Mouse (Mus musculus) CH12.LX (cell line): ENCODE data around the gene Pip5kl1. TPM values are rescaled to one million over a fixed set of nuclear protein-coding genes. Genes with fewer than 3 reads are reported as not detected.

Experiments used
- DNase-seq: peaks from one replicate; pipeline ENCODE4 v3.0.0-alpha.2; 2013; ENCODE audit errors: extremely low read depth
- H3K27ac ChIP-seq: 2 replicates; pipeline ENCODE4 v1.5.1; 2012; ENCODE audit warnings: low read depth, mild to moderate bottlenecking, control low read depth, moderate library complexity; ENCODE audit not compliant: insufficient read depth
- H3K27me3 ChIP-seq: replicated peaks from 2 replicates; pipeline ENCODE3; 2012; ENCODE audit warnings: inconsistent platforms
- H3K36me3 ChIP-seq, 2 experiments: replicated peaks in 1 of 2; 2 replicates each; pipeline versions ENCODE3 to v1.6.1; 2012; ENCODE audit warnings: inconsistent platforms in 1 of 2, low read length in 1 of 2, mild to moderate bottlenecking in 1 of 2, mixed read lengths in 1 of 2, moderate library complexity in 1 of 2; ENCODE audit not compliant: control insufficient read depth in 1 of 2, insufficient read depth in 1 of 2
- H3K4me1 ChIP-seq, 2 experiments: 2 replicates each; pipeline ENCODE4 v1.6.1; 2012; ENCODE audit warnings: inconsistent platforms in 1 of 2, moderate library complexity in 1 of 2; ENCODE audit not compliant: insufficient read depth in 2 of 2, control insufficient read depth in 1 of 2
- H3K4me2 ChIP-seq: 2 replicates; pipeline ENCODE4 v1.6.1; 2012; ENCODE audit warnings: low read depth, mild to moderate bottlenecking, control low read depth; ENCODE audit not compliant: poor library complexity, insufficient read depth, severe bottlenecking
- H3K4me3 ChIP-seq, 3 experiments: fragments of 150-350 bp in 1 of 3; sonication (generic) in 1 of 3; replicated peaks in 1 of 3; 2 replicates each; pipeline versions ENCODE3 to v1.5.1; 2011 to 2012; ENCODE audit warnings: low read depth in 2 of 3, low read length in 2 of 3, mild to moderate bottlenecking in 2 of 3, moderate library complexity in 2 of 3, control low read depth in 1 of 3, improper control_type of control experiment in 1 of 3, inconsistent platforms in 1 of 3, mixed read lengths in 1 of 3; ENCODE audit not compliant: poor library complexity in 1 of 3
- H3K79me2 ChIP-seq: replicated peaks from 2 replicates; pipeline ENCODE4 v1.6.1; 2012; ENCODE audit warnings: mild to moderate bottlenecking, moderate library complexity; ENCODE audit not compliant: control insufficient read depth, poor library complexity, insufficient read depth, severe bottlenecking; ENCODE audit errors: extremely low read depth
- H3K9ac ChIP-seq: 2 replicates; pipeline ENCODE4 v1.6.1; 2012; ENCODE audit warnings: low read depth, mild to moderate bottlenecking, control low read depth, moderate library complexity; ENCODE audit not compliant: insufficient read depth
- H3K9me3 ChIP-seq: replicated peaks from 2 replicates; pipeline ENCODE3; 2012; ENCODE audit warnings: low read length, inconsistent platforms, mixed read lengths
- BHLHE40 ChIP-seq: IDR thresholded peaks from 2 replicates; pipeline ENCODE4 v1.6.1; 2011; ENCODE audit warnings: mild to moderate bottlenecking, low read depth, low read length, improper control_type of control experiment
- CHD1 ChIP-seq: IDR thresholded peaks from 2 replicates; pipeline ENCODE4 v1.6.1; 2012; ENCODE audit warnings: low read depth, low read length, improper control_type of control experiment, inconsistent platforms
- CHD2 ChIP-seq: IDR thresholded peaks from 2 replicates; pipeline ENCODE4 v1.6.1; 2011; ENCODE audit warnings: low read length, improper control_type of control experiment
- CTCF ChIP-seq, 2 experiments: IDR thresholded peaks in 1 of 2; conservative IDR thresholded peaks in 1 of 2; 2 replicates each; pipeline ENCODE4 v1.5.1; 2011 to 2012; ENCODE audit warnings: low read depth in 2 of 2, low read length in 2 of 2, improper control_type of control experiment in 1 of 2, inconsistent platforms in 1 of 2, mild to moderate bottlenecking in 1 of 2, moderate library complexity in 1 of 2
- E2F4 ChIP-seq: IDR thresholded peaks from 2 replicates; pipeline ENCODE4 v1.6.1; 2011; ENCODE audit warnings: low read depth, low read length, improper control_type of control experiment; ENCODE audit not compliant: insufficient replicate concordance
- ELF1 ChIP-seq: IDR thresholded peaks from 2 replicates; pipeline ENCODE4 v1.6.1; 2014; ENCODE audit warnings: low read depth, mild to moderate bottlenecking, inconsistent platforms, low read length, improper control_type of control experiment
- EP300 ChIP-seq: IDR thresholded peaks from 2 replicates; pipeline ENCODE4 v1.6.1; 2011; ENCODE audit warnings: low read length, improper control_type of control experiment
- IRF4 ChIP-seq: IDR thresholded peaks from 2 replicates; pipeline ENCODE4 v1.6.1; 2014; ENCODE audit warnings: low read depth, mild to moderate bottlenecking, inconsistent platforms, low read length, improper control_type of control experiment
- MAX ChIP-seq: IDR thresholded peaks from 2 replicates; pipeline ENCODE4 v1.6.1; 2011; ENCODE audit warnings: low read length, improper control_type of control experiment
- MAZ ChIP-seq: IDR thresholded peaks from 2 replicates; pipeline ENCODE4 v1.6.1; 2012; ENCODE audit warnings: low read depth, mild to moderate bottlenecking, inconsistent platforms, low read length, improper control_type of control experiment, moderate library complexity
- MXI1 ChIP-seq: IDR thresholded peaks from 2 replicates; pipeline ENCODE4 v1.6.1; 2011; ENCODE audit warnings: mild to moderate bottlenecking, low read depth, low read length, improper control_type of control experiment
- NELFE ChIP-seq: IDR thresholded peaks from 2 replicates; pipeline ENCODE4 v1.6.1; 2011; ENCODE audit warnings: low read depth, low read length, improper control_type of control experiment
- PAX5 ChIP-seq: IDR thresholded peaks from 2 replicates; pipeline ENCODE4 v1.6.1; 2012; ENCODE audit warnings: low read length, inconsistent platforms, mixed read lengths
- POLR2A ChIP-seq: IDR thresholded peaks from 2 replicates; pipeline ENCODE4 v1.6.1; 2011; ENCODE audit warnings: low read depth, mild to moderate bottlenecking, improper control_type of control experiment, low read length
- RAD21 ChIP-seq: IDR thresholded peaks from 2 replicates; pipeline ENCODE4 v1.6.1; 2011; ENCODE audit warnings: low read depth, mild to moderate bottlenecking, low read length, improper control_type of control experiment, moderate library complexity
- RCOR1 ChIP-seq: conservative IDR thresholded peaks from 2 replicates; pipeline ENCODE4 v1.6.1; 2012; ENCODE audit warnings: low read depth, mild to moderate bottlenecking, inconsistent platforms, low read length, improper control_type of control experiment
- TBP ChIP-seq: conservative IDR thresholded peaks from 2 replicates; pipeline ENCODE4 v1.6.1; 2011; ENCODE audit warnings: low read depth, low read length, improper control_type of control experiment
- TCF12 ChIP-seq: IDR thresholded peaks from 2 replicates; pipeline ENCODE4 v1.6.1; 2014; ENCODE audit warnings: low read depth, mild to moderate bottlenecking, inconsistent platforms, low read length, improper control_type of control experiment
- USF1 ChIP-seq: IDR thresholded peaks from 2 replicates; pipeline ENCODE4 v1.6.1; 2014; ENCODE audit warnings: low read depth, mild to moderate bottlenecking, inconsistent platforms, low read length, improper control_type of control experiment
- USF2 ChIP-seq: conservative IDR thresholded peaks from 2 replicates; pipeline ENCODE4 v1.6.1; 2011; ENCODE audit warnings: low read depth, low read length, improper control_type of control experiment
- ZC3H11A ChIP-seq: IDR thresholded peaks from 2 replicates; pipeline ENCODE4 v1.6.1; 2012; ENCODE audit warnings: low read depth, mild to moderate bottlenecking, inconsistent platforms, low read length, improper control_type of control experiment
- dilution Hi-C: fragments of 300-500 bp; cut with MboI; formaldehyde crosslinking; loops from 2 replicates; pipeline ENCODE4 v1.14.3; 2020; ENCODE audit warnings: low sequenced_read_pairs; ENCODE audit not compliant: extremely low pct_unique_long_range_greater_than_20kb, extremely low pct_ligation_motif_present
- in situ Hi-C: fragments of 300-500 bp; cut with MboI; formaldehyde crosslinking; loops from 3 replicates; pipeline ENCODE4 v1.14.3; 2019; ENCODE audit warnings: low sequenced_read_pairs, low pct_ligation_motif_present, low pct_unique_long_range_greater_than_20kb, mixed read lengths
- polyA plus RNA-seq: library from polyadenylated mRNA; unstranded; fragments of >175 nt; gene quantifications from 2 replicates; pipeline ENCODE4 v1.2.1, GENCODE M21; 2012; ENCODE audit warnings: low read depth; ENCODE audit not compliant: insufficient read length
- total RNA-seq, 2 experiments: library from RNA; depleted of rRNA; stranded (reverse); fragments of 300-350 nt in 1 of 2; fragments of >200 nt in 1 of 2; gene quantifications; 2 replicates each; pipeline ENCODE4 v1.2.3; 2012 to 2014

The Pip5kl1 gene
- total and polyA plus RNA-seq, 3 experiments: 0.28 to 0.64 (median 0.57) TPM

DNA sequence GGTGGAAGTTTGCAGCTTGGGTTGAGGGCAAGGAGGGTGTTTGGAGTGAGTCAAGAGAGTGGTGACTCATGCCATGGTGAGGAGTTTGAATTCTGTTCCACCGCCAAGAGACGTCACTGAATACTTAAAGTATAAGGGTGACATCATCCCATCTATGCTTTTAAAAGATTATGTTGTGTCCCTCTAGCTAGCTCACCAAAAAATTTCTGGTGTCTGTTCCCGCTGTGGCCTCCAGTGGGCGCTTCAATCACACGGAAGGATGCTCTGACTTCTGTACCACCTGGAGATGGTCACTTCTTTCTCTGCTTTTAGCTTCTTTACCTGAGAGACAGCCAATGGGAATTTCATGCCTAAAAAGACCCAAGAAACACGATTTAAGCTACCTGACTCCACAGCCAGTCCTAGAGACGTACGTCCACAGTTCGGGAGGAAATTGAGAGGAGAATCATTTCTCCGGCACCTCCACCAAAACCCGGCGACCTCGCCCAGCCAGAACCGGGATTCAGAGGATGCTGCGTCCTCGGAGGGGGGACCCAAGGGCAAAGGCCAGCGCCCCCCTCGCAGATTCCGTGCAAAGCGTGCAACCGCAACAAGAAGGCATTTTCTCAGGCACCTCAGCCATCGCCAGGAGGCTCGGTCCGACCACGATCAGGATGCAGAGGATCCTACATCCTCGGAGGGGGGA lies 446 bp downstream of the Pip5kl1 start:
- DNase-seq: peak; percentile 54
- TF ChIP-seq BHLHE40: no peak
- peak; percentile 58 for TF ChIP-seq RAD21
- no peak for TF ChIP-seq TBP
- no peak for TF ChIP-seq MAZ
- peak; percentile 82 to 85 for TF ChIP-seq CTCF (conservative IDR thresholded peaks at IDR 0.05 in 1 of 2, IDR thresholded peaks at IDR 0.05 in 1 of 2; ENCODE audit: low read depth in 2 of 2, low read length in 2 of 2)
- TF ChIP-seq MXI1: no peak
- TF ChIP-seq TCF12: no peak
- TF ChIP-seq USF1: no peak
- TF ChIP-seq USF2: no peak
- TF ChIP-seq PAX5: no peak
- TF ChIP-seq NELFE: no peak
- no peak for TF ChIP-seq MAX
- TF ChIP-seq ELF1: no peak
- TF ChIP-seq POLR2A: no peak
- no peak overlapping the region for H3K27ac ChIP-seq
- peaks cover 11 to 49% of the 10 kb centered on the region in 2 experiments for H3K36me3 ChIP-seq
- H3K9me3 ChIP-seq: no peaks in the 10 kb centered on the region
- H3K27me3 ChIP-seq: no peaks in the 10 kb centered on the region
- no peak overlapping the region for H3K4me2 ChIP-seq
- in situ Hi-C loops: loop anchor here (5.0 to 25.0 kb wide), 2 partner anchors 37 to 438 kb away; no protein-coding TSS in a partner anchor
- H3K4me3 ChIP-seq: no peak overlapping the region
- H3K9ac ChIP-seq: no peak overlapping the region
- H3K79me2 ChIP-seq: peaks cover 16% of the 10 kb centered on the region
- dilution Hi-C loops: no loop called here
- H3K4me1 ChIP-seq: peaks cover 3 to 35% of the 10 kb centered on the region in 2 experiments

DNA sequence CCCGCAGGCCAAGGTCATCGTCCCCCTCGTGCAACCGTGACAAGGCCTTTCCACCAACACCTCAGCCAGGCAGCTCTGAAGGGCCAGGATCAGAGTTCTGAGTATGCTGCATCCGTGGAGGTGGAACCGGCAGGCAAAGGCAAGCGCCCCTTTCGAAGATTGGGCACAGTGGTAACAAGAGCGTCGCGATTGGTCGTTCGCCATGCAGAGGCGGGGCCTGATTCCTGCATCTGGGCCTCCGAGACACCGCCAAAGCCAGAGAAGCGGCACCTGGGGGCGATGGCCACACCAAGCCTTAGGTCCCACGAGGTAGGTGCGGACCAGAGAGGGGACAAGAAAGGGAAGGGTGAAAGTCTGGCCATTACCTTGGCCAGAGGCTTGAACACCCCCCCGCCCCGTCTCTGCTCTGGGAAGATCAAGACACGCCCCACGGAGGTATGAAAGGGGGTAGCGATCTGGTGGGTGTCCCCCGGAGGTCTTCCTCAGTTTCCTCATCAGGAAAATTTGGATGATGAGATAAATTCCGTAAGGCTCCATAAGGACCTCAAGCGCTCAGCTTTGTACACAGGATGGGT lies 1.1 kb downstream of the Pip5kl1 start, which contains the start of gene 9430097D07Rik:
Gene 9430097D07Rik, minus strand, starts transcription at position 99 of the 575 bp plus-strand sequence.
- Histone ChIP-seq H3K9ac (no peak within 1 kb of the TSS), H3K9me3 (no peaks in the 10 kb centered on the region), H3K27me3 (no peaks in the 10 kb centered on the region), H3K36me3 (peaks cover 11 to 50% of the 10 kb centered on the region in 2 experiments), H3K79me2 (peaks cover 16% of the 10 kb centered on the region), H3K4me3 (no peak within 1 kb of the TSS), H3K27ac (no peak within 1 kb of the TSS), H3K4me1 (peaks cover 3 to 30% of the 10 kb centered on the region in 2 experiments), H3K4me2 (no peak within 1 kb of the TSS)
- no peak for DNase-seq
- dilution Hi-C loops: no loop called here
- no peak for TF ChIP-seq CTCF (conservative IDR thresholded peaks at IDR 0.05 in 1 of 2, IDR thresholded peaks at IDR 0.05 in 1 of 2; ENCODE audit: low read depth in 2 of 2, low read length in 2 of 2)
- no peak for TF ChIP-seq ZC3H11A
- no peak for TF ChIP-seq IRF4
- TF ChIP-seq EP300: no peak
- TF ChIP-seq CHD1: no peak
- no peak for TF ChIP-seq MAX
- TF ChIP-seq NELFE: no peak
- TF ChIP-seq TBP: no peak
- TF ChIP-seq CHD2: no peak
- no peak for TF ChIP-seq E2F4
- TF ChIP-seq RCOR1: no peak
- in situ Hi-C loops: loop anchor here (5.0 kb wide), 1 partner anchor 37 kb away; no protein-coding TSS in a partner anchor
